Mouse (Mus musculus) liver, postnatal 0 days (tissue): Measurements from ENCODE around the gene Exd2.

ENCODE experiments used
- CTCF ChIP-seq: sonication (generic); IDR thresholded peaks from 2 replicates; pipeline ENCODE4 v1.5.1; 2016; ENCODE audit warnings: antibody characterized with exemption, low read depth
- EP300 ChIP-seq: IDR thresholded peaks from 2 replicates; pipeline ENCODE4 v1.6.1; 2016; ENCODE audit warnings: antibody characterized with exemption, low read depth, mild to moderate bottlenecking

DNA sequence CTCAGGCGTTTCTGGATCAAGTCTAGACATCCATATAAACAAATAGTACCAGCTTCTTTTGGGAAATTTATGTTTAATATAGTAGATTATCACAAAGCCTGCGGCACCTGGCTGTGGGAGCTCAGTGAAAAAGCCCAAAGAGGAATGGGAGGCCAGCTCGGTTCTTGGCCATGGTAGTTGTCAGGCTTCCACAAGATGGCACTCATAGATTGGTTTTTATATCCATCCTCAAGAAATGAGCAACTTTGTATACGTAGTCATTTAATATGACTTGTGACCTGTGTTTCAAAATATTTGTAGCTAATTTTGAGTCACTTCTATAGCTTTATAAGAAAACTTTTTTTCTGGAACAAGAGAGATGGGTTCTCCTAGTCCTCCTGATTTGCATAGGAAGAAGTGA lies 35.5 kb downstream of the Exd2 start:
- no peak for TF ChIP-seq EP300
- peak; percentile 35 for TF ChIP-seq CTCF
